Mouse (Mus musculus) spleen, embryonic (tissue): ENCODE measurements around the gene Usf3.

Experiments
- CTCF ChIA-PET: fragments of 350-600 bp; sonication (Branson Sonifier 250); formaldehyde crosslinking; loops from one replicate; lab custom pipeline; 2022; lab: Charles Lee

Usf3 gene

DNA sequence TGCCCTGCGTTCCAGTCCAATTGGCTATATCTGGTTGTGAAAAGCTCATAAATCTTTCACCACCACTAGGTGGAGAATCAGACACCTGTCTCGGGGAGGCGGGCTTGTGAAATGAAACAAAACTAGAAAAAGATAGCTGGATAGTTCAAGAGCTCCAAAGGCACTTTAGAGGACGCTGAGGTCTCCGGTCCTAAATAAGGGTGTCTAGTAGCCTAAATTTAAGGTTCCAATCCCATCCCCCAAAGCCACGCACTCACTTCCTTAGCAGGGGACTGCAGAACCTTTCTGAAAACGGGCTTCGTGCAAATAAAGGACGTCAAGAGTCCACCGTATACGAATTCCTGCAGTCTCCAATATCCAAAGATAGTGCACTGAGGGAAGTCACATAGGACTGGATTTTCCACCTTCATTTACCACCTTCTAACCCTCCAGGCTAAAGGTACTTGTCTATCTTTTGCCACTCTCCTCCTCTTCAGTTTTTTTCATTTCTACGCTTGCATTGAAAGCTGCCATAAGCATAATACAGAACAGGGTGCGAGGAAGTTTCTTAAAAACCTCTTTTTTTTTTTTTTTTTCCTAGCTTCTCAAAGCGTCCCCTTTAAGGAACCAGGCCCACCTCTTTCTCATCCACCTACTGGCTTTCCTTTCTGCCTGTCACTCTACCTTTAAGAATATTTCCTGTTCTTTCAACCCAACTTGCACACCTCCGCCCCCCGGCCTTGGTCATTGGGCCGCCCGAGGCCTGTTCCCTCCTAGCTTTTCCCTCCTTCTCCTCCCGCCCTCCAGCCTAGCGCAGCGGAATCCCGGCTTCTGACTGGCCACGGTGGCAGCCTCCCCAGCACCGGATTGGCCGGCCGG, 520 bp upstream of the Usf3 start:
- CTCF ChIA-PET: interaction anchor here (0.7 to 0.8 kb wide), 2 partner anchors 88 to 160 kb away, joined by 6 to 9 read pairs; partner anchors contain the start of gene Sidt1

DNA sequence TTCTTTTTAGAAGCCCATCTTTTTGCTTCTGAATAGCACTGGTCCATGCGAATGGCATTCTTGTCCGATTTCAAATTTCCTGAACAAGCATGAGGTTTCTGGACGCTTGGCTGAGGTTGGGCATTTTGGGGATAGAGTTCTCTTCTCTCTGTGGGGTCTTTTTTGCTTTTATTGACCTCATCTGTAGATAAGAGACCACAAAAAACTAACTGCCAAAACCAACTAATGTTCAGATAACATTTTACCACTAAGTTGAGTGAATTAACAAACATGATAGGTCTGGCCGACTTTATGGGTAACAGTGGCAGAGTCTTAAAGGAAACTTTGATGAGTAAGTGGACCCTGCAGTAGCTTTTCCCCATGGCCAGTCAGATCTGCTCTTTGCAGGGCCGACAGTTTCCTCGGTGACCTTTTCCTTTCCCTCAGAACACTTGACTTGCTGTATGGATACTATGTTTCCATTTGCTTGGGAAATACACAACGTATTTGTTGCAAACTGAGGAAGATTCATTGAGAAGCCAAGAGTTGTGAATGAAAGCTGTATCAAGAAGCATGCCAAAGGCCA, 1.0 kb downstream of the Usf3 start:
- CTCF ChIA-PET: no interaction called here

DNA sequence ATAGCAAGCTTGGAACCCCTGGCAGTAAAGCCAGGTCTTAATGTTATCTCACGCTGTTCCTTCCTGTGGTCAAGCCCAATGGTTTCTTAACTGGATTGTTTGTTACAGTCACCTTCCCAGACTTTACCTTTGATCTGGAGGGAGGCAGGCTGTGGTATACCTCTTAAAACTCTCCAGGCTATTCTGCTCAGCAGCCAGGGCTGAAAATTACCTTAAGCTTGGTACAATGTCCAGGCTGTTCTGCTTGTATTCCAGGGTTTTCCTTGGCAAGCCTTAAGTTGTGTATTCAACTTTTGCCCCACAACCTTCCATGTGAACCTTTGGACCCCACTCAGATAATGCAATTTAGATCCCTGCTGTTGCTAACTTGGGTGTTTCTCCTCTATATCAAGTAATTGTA, 2.0 kb downstream of the Usf3 start:
- CTCF ChIA-PET: interaction anchor here (0.7 to 0.9 kb wide), 2 partner anchors 34 to 160 kb away, joined by 3 read pairs; no protein-coding TSS in a partner anchor

DNA sequence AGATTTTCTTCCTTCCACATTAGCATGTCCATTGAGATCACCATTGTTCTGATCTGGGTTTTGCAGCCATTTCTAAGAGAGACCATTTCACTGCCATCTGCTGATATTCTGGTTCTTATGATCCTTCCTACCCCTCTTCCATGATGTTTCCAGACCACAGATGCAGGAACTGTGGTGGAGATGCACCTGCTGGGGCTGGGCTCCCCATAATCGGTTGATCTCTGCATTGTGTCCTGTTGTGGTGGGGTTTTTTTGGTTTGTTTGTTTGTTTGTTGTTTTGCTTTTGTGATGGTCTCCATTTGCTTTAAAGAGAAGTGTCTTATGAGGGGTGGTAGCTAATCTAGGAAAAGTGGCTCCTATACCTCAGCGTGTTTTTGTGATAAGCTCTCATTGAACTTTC, 3.5 kb downstream of the Usf3 start:
- CTCF ChIA-PET: interaction anchor here (0.6 kb wide), 1 partner anchor 616 kb away, joined by 3 read pairs; no protein-coding TSS in a partner anchor

DNA sequence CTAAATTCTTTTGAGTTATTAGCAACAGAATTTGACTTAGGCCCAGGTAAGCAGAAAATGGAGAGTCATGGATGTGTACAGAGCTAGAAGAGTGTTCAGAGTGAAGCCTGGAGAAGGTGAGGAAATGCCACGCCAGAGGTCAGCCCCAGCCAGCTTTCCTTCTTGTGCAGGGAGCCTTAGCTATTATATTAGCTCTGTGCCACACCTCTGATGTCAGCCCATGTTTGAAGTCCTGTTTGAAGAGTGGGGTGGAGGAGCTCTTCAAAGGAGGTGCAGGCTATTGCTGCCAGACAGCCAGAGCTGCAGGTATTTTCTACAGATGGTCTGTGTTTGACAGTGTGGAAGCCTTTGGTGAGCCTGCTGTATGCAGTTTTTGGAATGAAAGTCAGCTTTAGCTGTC, 5.5 kb downstream of the Usf3 start:
- CTCF ChIA-PET: interaction anchor here (0.6 kb wide), 1 partner anchor 9 kb away, joined by 3 read pairs; no protein-coding TSS in a partner anchor

DNA sequence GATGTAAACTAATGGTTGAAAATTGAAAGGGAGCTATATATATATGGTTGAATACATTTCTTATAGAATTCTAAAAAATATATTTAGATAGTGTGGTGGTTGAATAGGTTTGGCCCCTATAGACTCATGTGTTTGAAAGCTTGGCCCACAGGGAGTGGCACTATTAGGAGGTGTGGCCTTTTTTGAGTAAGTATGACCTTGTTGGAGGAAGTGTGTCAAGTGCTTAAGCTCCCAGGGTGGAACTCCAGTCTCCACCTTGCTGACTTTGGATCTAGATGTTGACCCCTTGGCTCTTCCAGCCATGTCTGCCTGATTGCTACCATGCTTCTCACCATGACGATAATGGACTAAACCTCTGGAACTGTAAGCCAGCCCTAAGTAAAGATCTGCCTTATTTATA, 9.6 kb downstream of the Usf3 start:
- CTCF ChIA-PET: interaction anchor here (0.7 kb wide), 1 partner anchor 17 kb away, joined by 4 read pairs; no protein-coding TSS in a partner anchor

DNA sequence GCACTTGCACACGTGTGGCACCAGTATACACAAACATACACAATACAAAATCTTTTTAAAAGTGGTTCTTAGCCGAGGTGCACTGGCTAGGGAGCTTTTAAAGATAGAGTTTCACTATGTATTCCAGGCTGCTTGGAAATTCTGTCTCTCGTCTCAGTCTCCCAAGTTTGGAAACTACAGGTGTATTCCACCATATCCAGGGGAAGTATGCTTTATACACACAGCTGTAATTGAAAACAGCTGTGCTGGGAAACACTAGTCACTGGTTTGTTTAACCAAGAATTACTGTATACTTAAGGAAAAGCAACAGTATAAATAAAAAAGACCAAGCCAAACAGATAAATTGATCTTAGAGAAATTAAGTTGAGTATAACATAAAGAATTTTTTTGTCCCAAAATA, 11.7 kb downstream of the Usf3 start:
- CTCF ChIA-PET: no interaction called here

DNA sequence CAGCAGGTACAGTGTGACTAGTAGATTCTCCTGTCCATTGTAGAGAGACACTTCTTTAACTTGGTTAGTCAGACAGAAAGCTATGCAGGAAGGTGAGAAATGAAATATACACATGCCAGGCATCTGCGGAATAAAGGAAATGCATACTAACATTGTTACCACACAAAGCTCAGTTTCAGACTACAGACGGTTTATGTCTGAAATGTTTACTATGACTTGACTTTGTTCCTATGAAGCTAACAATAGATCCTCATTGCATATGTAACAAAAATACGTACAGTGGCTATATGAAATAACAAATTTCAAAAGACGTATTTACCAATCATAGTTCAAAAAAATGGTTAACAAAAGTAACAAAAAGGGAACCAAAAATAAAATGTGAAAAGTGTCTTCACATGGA, 14.1 kb downstream of the Usf3 start:
- CTCF ChIA-PET: interaction anchor here (0.7 kb wide), 1 partner anchor 9 kb away, joined by 3 read pairs; no protein-coding TSS in a partner anchor

DNA sequence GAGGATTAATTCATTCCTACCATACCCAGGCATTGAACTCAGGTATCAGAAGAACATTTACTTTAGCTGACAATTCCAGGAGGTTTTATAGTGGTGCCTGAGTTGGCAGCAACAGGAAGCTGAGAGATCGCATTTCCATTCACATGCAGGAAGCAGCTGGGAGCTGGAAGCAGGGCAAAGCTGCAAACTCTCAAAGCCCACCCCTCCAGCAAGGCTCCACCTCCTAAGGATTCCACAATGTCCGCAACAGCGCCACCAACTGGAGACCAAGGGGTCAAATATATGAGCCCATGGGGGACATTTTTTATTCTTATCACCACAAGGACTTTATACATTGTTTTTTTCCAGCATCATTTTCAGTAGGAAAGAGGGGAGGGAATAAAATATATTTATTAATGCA, 15.7 kb downstream of the Usf3 start:
- CTCF ChIA-PET: no interaction called here

DNA sequence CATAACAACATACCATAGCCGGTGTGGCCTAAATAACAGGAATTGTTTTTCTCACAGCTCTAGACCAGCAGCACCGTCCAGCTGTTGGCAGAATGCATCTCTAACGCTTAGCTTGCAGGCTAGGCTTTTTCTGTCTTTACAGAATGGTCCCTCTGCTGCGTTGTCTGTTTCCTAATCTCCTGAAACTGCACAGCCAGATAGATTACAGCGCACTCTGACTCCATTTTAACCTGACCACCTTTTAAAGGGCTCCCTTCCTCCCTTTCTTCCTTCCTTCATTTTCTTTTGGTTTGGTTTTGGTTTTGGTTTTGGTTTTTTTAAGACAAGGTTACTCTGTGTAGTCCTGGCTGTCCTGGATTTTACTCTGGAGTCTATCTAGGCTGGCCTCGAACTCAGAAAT, 17.0 kb downstream of the Usf3 start:
- CTCF ChIA-PET: no interaction called here

DNA sequence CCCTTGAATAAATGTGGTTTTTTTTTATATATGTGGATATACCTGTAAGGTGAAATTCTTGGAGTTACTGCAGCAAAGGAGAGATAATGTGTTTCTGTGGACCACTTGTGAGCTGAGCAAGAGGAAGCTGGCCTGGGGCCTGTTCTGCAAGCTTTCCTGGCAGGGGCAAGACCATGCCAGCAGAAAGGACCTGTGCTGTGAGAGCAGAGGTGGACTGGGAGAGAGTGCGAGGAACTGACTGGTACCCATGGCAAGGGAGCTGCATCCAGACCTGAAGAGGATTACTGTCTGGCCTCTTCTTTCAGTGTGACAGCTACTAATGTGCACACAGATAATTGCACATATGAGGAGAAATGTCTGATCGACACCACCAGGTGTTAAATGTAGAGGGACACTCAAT, 17.9 kb downstream of the Usf3 start:
- CTCF ChIA-PET: no interaction called here

DNA sequence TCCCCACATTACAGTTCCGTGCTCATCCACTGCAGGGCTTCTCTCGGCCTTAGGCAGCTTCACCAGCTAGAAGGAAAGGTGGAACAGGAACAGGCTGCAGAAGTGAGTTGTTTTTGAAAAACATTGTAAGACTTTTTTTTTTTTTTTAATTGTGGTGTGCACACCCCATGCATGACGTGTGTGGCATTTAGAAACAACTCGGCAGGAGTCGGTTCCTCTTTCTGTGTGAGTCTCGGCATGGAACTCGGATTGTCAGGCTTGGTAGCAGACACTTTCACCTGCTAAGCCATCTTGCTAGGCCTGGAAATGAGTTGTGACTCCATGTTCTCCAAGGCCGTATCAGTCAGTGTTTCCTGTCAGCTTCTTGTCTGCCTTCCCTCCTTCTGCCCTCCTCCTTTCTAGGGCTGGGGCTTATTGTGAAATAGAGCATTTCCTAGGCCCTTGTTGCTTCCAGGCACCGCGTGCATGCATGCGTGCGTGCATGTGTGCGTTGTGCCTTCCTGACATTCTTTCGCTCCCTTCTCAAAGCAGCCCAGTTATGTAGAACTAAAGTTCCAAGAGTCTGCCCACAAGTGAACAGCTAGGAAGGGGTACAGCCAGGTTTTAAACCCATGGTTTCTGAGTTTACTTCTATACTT, 26.1 kb downstream of the Usf3 start:
- CTCF ChIA-PET: interaction anchor here (1.2 kb wide), 1 partner anchor 16 kb away, joined by 4 read pairs; no protein-coding TSS in a partner anchor

DNA sequence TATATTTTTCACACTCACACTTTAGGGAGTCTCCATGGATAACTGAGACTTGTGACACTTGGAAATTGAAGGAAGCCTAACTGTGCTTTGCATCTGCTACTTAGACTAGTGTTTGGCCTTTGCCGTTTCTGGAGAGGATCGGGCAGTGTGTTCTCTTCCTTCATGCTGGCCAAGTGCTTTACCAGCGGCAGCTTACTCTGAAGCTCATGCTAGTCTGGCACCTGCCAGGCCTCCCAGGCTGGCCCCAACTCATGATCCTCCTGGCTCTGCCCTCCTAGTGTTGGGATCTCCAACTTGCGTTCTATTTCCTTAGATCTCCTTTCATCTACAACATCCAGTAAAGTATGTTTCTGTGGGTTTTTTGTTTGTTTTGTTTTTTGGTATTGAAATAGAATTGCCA, 27.1 kb downstream of the Usf3 start:
- CTCF ChIA-PET: interaction anchor here (1.2 kb wide), 1 partner anchor 17 kb away, joined by 4 read pairs; no protein-coding TSS in a partner anchor

DNA sequence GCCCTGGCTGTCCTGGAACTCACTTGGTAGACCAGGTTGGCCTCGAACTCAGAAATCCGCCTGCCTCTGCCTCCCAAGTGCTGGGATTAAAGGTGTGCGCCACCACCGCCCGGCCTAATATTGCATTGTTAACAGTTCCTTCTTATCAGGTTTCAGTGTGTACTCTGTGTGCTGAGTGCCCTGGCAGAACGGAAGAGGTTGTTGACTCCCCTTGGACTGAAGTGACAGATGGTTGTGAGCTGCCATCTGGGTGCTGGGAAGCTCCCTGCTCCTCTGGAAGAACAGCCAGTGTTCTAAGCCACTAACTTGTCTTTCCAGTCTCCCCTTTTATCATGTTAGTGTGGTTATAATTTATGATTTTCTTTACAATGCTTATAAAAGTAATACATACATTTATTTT, 31.3 kb downstream of the Usf3 start:
- CTCF ChIA-PET: no interaction called here

DNA sequence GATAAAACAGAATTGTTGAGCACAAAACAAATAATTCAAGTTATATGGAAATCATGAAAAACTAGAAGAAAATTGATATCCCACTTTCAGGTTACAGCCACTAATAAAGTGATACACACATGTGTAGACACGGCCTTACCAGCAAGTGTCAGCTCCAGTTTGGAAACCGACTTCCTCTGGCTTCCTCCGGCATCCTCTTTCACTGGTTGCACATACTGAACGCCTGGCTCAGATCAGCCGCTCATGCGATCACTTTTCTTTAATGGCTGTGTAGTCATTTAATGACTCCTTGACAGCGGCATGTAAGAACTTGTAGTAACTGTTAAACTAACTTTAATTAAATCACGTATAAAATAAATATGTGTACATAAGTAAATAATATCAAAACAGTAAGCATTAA, 32.9 kb downstream of the Usf3 start:
- CTCF ChIA-PET: interaction anchor here (0.7 kb wide), 1 partner anchor 344 kb away, joined by 4 read pairs; no protein-coding TSS in a partner anchor

DNA sequence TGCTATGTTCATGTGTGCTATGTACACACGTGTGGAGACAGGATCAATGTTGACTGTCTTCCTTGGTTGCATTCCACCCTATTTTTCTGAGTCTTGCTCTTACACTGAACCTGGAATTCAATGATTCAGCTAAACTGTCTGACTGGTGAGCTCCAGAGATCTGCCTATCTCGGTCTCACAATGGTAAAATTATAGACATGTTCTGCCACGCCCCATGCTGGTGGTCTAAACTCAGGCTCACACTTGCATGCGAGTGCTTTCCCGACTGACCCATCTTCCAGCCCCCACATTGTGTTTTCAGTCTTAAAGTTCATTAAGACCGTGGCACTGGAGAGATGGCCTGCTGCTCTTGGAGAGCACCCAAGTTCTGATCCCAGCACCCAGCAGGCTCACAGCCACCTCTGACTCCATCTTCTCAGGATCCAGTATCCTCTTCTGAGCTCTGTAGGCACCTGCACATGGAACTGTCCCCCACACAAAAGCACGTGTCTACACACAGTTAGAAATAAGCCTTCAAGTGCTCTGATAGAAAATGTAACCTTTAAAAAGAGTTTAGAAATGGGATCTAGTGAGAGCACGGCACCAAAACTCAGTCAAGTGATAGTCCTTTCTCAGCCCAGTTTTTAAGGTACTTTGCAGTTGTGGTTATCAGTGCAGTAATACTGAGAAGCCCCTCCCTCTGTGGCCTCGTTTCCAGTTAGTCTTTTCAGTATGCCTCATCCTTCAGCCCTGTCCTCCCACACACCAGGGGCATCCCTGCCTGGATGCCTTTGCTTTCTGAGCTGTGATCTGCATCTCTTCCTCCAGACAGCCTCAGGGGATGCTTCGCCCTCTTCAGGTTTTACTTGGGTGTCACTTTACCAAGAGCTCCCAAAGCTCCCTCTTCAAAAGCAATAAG, 37.4 kb downstream of the Usf3 start:
- CTCF ChIA-PET: no interaction called here

DNA sequence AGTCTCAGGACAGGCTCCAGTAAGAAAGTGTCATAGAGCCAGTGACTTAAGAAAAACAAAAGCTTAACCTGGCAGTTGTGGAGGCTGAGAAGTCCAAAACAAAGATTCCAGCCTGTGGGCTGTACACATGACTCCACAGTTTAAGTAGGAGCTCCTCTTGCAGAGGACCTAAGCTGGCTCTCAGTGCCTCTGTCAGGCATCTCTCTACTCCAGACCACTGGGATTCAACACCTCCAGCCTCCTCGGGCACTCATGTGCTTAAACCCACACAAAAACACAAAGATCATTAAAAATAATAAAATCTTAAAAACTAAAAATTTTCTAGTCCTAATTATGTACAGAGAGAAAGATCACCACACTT, 38.0 kb downstream of the Usf3 start:
- CTCF ChIA-PET: interaction anchor here (0.7 kb wide), 1 partner anchor 104 kb away, joined by 3 read pairs; no protein-coding TSS in a partner anchor

DNA sequence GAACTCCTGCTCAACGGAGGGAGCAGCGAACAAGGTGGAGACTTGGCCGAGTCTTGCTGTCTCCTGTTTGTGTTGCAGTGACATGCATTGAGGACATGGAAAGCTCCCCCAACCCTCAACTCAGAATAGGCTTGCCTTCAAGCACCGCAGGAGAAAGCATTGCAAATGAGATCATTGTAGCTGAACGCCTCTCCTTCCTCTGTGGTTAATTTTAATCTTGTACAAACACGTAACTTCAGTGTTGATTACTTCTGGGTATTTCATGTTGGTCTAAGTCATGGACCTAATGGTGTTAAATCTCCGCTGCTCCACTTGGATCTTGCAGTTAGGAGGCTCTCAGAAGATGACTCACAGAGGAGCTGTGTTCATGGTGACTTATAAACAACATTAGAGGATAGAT, 39.7 kb downstream of the Usf3 start:
- CTCF ChIA-PET: interaction anchor here (0.5 kb wide), 1 partner anchor 97 kb away, joined by 3 read pairs; no protein-coding TSS in a partner anchor

DNA sequence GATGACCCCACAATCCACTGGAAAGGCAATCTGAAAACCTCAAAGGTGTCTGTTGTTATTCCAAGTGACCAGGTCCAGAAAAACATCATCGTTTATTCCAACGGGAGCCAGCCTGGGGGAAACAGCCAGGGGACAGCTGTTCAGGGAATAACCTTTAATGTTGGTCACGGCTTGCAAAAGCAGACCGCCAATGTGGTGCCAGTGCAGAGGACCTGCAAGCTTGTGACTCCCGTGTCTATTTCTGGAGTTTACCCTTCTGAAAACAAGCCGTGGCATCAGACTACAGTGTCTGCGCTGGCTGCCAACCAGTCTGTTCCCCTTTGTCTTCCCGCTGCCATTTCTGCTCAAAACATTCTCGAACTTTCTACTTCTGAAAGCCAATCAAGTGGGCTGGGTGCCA, 42.5 kb downstream of the Usf3 start:
- CTCF ChIA-PET: no interaction called here

DNA sequence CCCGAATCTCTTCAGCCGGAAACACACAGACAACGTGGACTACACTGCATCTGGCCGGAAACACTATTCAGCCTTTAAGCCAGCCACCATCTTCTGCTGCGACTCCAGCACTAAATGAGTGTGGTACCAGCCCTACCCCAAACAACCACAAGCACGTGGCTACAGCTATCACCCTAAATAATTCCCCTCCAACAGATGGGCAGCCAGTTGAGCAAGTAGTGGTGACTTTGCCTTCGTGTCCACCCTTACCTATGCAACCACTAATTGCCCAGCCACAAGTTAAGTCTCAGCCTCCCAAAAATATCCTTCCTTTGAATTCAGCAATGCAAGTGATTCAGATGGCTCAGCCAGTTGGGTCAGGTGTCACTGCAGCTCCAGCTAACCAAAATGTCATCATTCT, 43.4 kb downstream of the Usf3 start:
- CTCF ChIA-PET: no interaction called here

DNA sequence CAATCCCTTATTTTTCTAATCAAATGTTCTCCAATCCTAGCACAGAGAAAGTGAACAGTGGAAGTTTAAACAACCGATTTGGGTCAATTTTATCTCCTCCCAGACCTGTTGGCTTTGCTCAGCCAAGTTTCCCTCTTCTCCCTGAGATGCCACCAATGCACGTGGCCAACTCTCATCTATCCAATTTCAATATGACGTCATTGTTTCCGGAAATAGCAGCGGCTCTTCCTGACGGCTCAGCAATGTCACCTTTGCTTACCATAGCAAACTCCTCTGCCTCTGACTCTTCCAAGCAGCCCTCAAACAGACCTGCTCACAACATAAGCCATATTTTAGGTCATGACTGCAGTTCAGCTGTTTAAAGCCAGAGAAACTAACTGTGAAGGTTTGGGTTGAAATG, 48.4 kb downstream of the Usf3 start:
- CTCF ChIA-PET: no interaction called here
